Mouse (Mus musculus) intestine, embryonic 15.5 days (tissue): ENCODE measurements at regions not wholly inside any gene's neighbourhood (a gene's known extent, or its start where the extent isn't known, plus 50 kb on each side); places are given as distances from the start of the nearest gene placed in this dataset.

Experiments
- ATAC-seq: fragments of 200-750 bp; cut with Nextera tagmentation; 2 replicates; pipeline ENCODE4 v1.8.0; 2017; ENCODE audit warnings: moderate TSS enrichment, moderate library complexity
- H3K27ac ChIP-seq: fragments of 300-500 bp; sonication (generic); 2 replicates; pipeline ENCODE4 v1.5.1; 2015; ENCODE audit warnings: mild to moderate bottlenecking, inconsistent platforms
- H3K27me3 ChIP-seq: fragments of 300-500 bp; sonication (generic); replicated peaks from 2 replicates; pipeline ENCODE4 v1.6.1; 2015; ENCODE audit warnings: inconsistent platforms
- H3K36me3 ChIP-seq: fragments of 300-500 bp; sonication (generic); 2 replicates; pipeline ENCODE4 v1.6.1; 2015; ENCODE audit warnings: inconsistent platforms
- H3K4me1 ChIP-seq: fragments of 300-500 bp; sonication (generic); replicated peaks from 2 replicates; pipeline ENCODE4 v1.6.1; 2015; ENCODE audit warnings: inconsistent platforms
- H3K4me2 ChIP-seq: fragments of 300-500 bp; sonication (generic); replicated peaks from 2 replicates; pipeline ENCODE4 v1.6.1; 2015; ENCODE audit warnings: mild to moderate bottlenecking, inconsistent platforms
- H3K4me3 ChIP-seq: fragments of 300-500 bp; sonication (generic); replicated peaks from 2 replicates; pipeline ENCODE4 v1.5.1; 2015; ENCODE audit warnings: inconsistent platforms
- H3K9ac ChIP-seq: fragments of 300-500 bp; sonication (generic); 2 replicates; pipeline ENCODE4 v1.6.1; 2015; ENCODE audit warnings: inconsistent platforms
- H3K9me3 ChIP-seq: fragments of 300-500 bp; sonication (generic); 2 replicates; pipeline ENCODE4 v1.6.1; 2016; ENCODE audit warnings: inconsistent platforms
- WGBS: fragments of 180-500 bp; shearing (Covaris S2); methylation state at CpG from one replicate; pipeline ENCODE4 v1.1.7; 2015; 5-methylcytosine and 5-hydroxymethylcytosine counted together

DNA sequence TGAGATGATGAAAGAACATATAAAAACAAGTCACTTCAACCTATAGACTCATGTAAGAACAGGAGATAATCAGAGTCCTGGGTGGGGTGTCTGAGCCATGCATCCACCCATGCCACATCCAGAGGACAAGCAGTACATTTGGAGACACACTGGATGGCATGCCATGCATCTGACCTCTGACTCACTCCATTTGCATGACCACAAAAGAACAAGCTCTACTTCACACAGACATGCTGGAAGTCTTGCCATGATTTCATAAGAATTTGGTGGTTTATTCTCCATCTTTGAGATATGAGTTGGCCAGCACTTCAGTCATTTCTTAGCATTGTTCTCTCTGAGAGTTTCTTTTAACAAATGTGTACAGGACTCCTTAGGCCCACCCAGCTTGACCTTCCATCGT is 329.5 kb downstream of the Nr2f2 start:
- Histone ChIP-seq H3K9ac (no peak overlapping the region), H3K27me3 (no peaks in the 10 kb centered on the region), H3K4me1 (no peaks in the 10 kb centered on the region), H3K36me3 (no peaks in the 10 kb centered on the region), H3K27ac (no peak overlapping the region), H3K4me2 (no peak overlapping the region), H3K9me3 (no peaks in the 10 kb centered on the region), H3K4me3 (no peak overlapping the region)
- no peak for ATAC-seq
- WGBS, result 76% methylated on average over 1 of the region's 1 CpGs

DNA sequence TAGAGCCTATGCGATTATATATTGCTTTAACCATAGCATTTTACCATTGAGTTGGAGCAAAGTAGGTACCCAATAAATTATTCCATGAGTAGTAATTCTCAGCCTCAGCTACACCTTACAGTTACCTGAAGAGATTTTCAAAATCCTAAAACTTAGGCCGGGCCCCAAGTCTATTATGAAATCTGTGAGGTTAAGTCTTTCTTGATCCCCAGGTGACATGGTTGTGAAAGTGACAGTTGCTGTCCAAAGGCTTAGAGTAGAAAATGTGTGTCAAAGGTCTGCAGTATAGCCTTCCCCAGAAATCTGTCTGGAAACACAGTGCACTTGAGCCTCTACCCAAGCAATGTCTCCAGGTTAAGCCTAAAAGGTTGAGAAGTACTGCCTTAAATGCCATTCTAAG is 333.7 kb downstream of the Nr2f2 start:
- WGBS, result 86% methylated on average over 2 of the region's 2 CpGs
- no peaks in the 10 kb centered on the region for H3K4me1 ChIP-seq
- no peak for ATAC-seq
- no peak overlapping the region for H3K27ac ChIP-seq
- no peaks in the 10 kb centered on the region for H3K27me3 ChIP-seq
- no peaks in the 10 kb centered on the region for H3K9me3 ChIP-seq
- no peak overlapping the region for H3K4me3 ChIP-seq
- no peak overlapping the region for H3K4me2 ChIP-seq
- H3K36me3 ChIP-seq, result no peaks in the 10 kb centered on the region
- H3K9ac ChIP-seq, result no peak overlapping the region

DNA sequence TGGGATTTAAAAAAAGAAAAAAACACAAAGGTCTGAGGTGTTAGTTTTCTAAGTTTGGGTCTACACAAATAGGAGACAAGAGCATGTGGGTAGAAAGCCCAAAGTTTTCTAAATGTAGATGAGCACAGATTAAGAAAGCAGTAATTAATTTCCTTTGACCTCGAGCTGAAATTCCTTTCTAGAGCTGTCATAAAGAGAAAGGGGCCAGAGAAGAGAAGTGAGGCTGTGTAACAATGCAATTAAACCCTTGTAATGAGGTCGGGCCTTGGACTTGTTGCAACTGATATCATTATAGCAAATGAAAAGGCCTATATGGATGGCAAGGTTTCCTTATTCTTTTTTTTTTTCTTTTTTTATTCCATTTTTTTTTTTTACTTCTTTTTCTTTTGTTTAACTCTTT is 337.2 kb downstream of the Nr2f2 start:
- no peaks in the 10 kb centered on the region for H3K4me1 ChIP-seq
- no peak for ATAC-seq
- no peak overlapping the region for H3K4me3 ChIP-seq
- no peak overlapping the region for H3K4me2 ChIP-seq
- H3K27me3 ChIP-seq, result no peaks in the 10 kb centered on the region
- no peaks in the 10 kb centered on the region for H3K9me3 ChIP-seq
- no peak overlapping the region for H3K9ac ChIP-seq
- H3K36me3 ChIP-seq, result no peaks in the 10 kb centered on the region
- 61% methylated on average over 2 of the region's 2 CpGs for WGBS
- no peak overlapping the region for H3K27ac ChIP-seq

DNA sequence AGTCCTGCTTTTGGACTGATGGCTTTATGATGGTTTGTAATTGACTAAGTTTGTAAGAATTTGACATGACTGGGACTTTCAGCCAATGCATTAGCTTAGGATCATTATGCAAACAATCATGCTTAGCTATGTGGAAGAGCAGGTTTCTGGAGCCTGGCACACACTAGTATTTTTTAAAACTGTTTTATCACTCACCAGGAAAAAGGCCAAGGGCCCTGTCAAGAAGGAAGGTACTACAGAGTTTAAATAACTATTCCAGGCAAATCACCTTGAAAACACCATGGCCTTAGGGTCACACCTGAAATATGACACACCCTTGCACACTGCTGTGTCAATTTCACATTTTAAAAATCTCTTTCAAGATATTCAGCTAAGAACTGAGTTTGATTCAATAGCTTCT is 341.0 kb downstream of the Nr2f2 start:
- Histone ChIP-seq H3K9me3 (no peaks in the 10 kb centered on the region), H3K4me2 (no peak overlapping the region), H3K4me1 (no peaks in the 10 kb centered on the region), H3K4me3 (no peak overlapping the region), H3K9ac (no peak overlapping the region), H3K36me3 (no peaks in the 10 kb centered on the region), H3K27me3 (no peaks in the 10 kb centered on the region), H3K27ac (no peak overlapping the region)
- ATAC-seq, result no peak

DNA sequence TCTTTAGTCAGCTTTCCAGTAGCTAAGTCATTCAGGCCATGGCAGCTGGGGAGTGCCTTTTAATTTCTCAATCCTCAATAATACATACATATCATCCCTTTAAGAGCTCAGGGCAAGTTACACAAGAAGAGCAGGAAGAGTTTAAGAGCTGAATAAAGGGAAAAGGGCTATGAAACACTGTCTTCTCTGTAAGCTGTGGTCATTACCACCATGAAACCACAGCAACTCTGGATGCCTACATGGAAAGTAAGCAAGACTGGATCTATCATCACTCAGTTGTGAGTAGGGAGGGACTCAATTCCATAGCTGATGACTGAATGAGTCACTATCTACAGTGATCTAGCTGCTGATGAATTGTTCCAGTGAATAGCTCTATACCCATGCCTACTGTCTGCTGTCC is 349.9 kb downstream of the Nr2f2 start:
- Histone ChIP-seq H3K36me3 (no peaks in the 10 kb centered on the region), H3K9ac (no peak overlapping the region), H3K4me3 (no peak overlapping the region), H3K27me3 (no peaks in the 10 kb centered on the region), H3K4me2 (no peak overlapping the region), H3K9me3 (no peaks in the 10 kb centered on the region), H3K27ac (no peak overlapping the region), H3K4me1 (no peaks in the 10 kb centered on the region)
- no peak for ATAC-seq

DNA sequence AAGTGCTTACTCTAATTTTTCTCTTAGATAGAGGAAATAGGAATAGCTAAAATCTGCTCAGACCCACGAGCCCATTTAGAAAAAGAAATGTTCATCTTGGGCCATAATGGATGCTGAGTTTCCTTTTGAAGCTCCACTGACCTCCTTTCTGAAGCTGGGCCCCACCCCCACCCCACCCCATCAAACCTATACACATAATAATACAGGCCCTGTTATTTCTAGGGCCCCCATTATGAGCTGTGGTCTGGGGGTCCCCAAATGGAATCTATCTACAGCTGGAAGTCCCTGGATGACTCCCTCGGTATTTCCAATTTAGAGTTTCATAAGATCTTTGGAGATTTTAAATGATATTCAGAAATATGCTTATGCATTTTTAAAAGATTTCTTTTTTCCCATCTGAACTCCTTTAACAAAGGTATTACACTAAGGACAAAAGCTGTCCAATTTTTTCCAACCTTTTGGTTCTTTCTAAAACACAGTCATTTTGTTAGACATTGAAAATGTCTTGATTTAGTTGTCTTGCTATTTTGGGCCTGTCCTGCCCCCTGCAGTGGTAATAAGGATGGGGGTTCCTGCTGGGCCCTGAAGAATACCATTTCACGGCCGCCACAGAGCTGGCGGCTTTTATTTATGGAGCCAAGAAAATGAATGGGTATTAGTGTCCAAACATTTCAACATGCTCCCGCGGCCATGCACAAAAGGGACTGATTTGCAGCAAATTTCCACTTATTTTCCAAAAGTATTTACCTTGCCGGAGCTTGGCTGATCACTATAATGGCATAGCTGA is 363.1 kb downstream of the Nr2f2 start:
- Histone ChIP-seq H3K9me3 (no peaks in the 10 kb centered on the region), H3K4me3 (no peak overlapping the region), H3K27ac (no peak overlapping the region), H3K9ac (no peak overlapping the region), H3K4me1 (no peaks in the 10 kb centered on the region), H3K36me3 (no peaks in the 10 kb centered on the region), H3K4me2 (no peak overlapping the region), H3K27me3 (no peaks in the 10 kb centered on the region)
- 69% methylated on average over 8 of the region's 8 CpGs for WGBS
- ATAC-seq, result no peak

DNA sequence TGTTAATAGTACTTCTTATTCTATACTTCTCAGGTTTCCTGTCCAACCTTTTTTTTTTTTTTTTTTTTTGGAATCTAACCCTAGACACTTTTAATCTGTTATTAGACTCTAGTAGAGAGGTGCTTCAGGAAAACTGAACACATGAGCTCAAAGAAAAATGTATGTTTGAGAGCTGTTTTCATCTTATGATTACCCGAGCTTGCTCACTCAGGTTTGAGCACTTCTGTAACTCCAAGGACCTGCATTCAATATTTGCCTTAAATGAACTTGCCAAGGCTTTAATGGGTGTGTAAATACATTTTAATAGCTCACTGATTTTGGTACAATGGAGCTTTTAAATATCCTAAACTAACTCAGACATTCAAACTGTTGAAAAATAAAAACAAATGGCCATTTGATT is 367.8 kb downstream of the Nr2f2 start:
- H3K9ac ChIP-seq, result no peak overlapping the region
- no peaks in the 10 kb centered on the region for H3K27me3 ChIP-seq
- no peak overlapping the region for H3K4me3 ChIP-seq
- no peak for ATAC-seq
- H3K4me1 ChIP-seq, result no peaks in the 10 kb centered on the region
- no peaks in the 10 kb centered on the region for H3K36me3 ChIP-seq
- 49% methylated on average over 1 of the region's 1 CpGs for WGBS
- H3K9me3 ChIP-seq, result no peaks in the 10 kb centered on the region
- H3K27ac ChIP-seq, result no peak overlapping the region
- H3K4me2 ChIP-seq, result no peak overlapping the region

DNA sequence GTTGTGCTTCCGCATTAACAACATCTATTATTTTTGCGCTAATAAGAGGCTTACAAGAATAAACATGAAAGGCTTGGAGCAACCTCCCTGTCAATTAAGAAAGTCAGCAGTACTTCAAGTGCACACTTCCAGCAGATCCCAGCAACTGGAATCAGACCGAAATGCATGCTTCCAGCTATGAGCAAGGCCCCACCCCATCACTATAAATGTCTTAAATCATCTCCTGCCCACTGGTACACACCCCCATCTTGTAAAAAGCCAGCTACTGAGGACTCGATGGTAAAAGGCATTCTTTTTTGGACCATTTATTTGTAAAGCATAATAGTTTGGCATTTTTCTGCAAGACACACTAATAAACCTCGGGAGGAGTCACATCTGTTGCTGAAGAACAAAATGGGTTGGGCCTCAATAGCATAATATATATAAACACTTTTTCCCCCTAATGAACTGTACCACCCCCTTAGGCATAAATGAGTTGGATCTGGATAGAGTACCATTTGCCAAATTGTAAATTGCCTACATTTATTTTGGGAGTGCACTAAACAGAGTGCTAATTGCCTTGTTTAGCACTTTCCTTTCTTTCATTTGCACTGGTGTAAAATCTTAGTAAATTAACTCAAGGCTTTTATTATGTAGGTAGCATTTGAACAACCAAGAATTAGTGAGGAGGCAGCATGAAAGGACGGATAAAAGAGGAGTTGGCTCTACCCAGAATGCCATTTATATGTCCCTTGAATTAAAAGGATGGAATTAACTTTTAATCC is 371.8 kb downstream of the Nr2f2 start:
- no peak for ATAC-seq
- H3K4me3 ChIP-seq, result no peak overlapping the region
- H3K9me3 ChIP-seq, result no peaks in the 10 kb centered on the region
- no peaks in the 10 kb centered on the region for H3K4me1 ChIP-seq
- H3K27ac ChIP-seq, result no peak overlapping the region
- no peaks in the 10 kb centered on the region for H3K27me3 ChIP-seq
- H3K36me3 ChIP-seq, result no peaks in the 10 kb centered on the region
- no peak overlapping the region for H3K4me2 ChIP-seq
- 63% methylated on average over 6 of the region's 6 CpGs for WGBS
- H3K9ac ChIP-seq, result no peak overlapping the region

DNA sequence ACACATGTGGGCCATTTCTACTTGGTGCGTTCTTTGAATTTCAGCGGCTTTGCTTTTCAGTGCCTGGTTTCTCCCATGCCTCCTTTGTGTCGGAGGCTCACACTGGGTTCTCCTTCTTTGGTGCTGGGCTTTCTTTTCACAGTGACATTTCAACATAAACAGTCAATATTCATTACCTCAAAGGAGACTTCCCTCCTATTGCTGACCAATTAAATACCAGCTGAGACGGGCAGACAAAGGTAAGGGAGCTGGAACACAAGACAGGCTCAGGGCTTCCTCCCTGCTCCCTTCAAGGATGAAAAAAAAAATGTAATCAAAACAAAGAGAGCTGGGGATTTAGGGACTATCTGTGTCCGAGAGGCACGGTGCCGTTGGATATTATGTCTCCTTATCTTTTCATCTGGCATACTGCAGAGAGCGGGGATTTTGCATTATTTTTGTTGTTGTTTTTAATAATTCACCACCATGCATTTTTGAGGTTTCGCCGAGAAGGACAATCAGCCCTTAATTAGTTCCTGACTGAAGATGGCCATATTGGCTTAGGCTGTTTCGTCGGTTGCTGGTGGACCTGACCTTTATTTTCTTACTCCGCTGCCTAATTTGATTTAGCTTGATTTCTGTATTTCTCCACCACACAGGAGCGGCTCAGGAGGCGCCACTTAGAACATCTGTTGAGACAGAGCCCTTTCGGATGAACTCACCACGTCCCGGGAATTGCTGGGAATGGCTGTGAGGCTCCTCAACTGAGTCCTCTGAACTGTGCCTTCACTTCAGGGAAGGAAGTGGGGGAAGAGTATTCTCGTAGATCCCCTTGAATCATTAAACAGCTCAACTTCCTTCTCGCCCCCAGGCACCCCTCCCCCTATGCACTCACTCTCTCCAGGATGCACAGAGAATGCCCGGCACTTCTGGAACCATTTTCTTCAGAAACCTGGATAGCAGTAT is 373.9 kb downstream of the Nr2f2 start:
- Histone ChIP-seq H3K27ac (no peak overlapping the region), H3K36me3 (no peaks in the 10 kb centered on the region), H3K4me2 (peak overlapping the region; percentile 46), H3K9ac (no peak overlapping the region), H3K4me1 (no peaks in the 10 kb centered on the region), H3K27me3 (no peaks in the 10 kb centered on the region), H3K9me3 (no peaks in the 10 kb centered on the region), H3K4me3 (peak overlapping the region; percentile 15)
- no peak for ATAC-seq
- WGBS, result 12% methylated on average over 21 of the region's 21 CpGs

DNA sequence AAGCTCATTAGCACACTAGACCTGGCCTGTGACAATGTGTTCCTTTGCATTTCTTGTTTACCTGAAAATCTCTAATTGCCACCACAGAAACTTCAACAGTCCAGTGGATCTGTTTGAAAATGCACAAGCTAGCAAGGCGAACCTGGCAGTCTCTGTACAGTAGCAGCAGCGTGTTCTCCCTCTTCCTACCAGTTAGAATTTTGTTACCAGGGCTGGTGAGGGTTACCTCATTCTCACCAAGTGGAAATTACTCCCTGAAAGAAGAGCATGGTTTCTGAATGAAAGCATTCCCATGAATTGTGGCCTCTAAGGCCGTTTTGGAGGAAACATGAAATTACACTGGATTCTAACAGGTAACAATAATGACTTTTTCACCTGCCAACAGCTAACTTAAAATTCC is 374.6 kb downstream of the Nr2f2 start:
- no peaks in the 10 kb centered on the region for H3K9me3 ChIP-seq
- ATAC-seq, result no peak
- WGBS, result 34% methylated on average over 3 of the region's 3 CpGs
- no peaks in the 10 kb centered on the region for H3K36me3 ChIP-seq
- no peak overlapping the region for H3K4me3 ChIP-seq
- H3K27me3 ChIP-seq, result no peaks in the 10 kb centered on the region
- H3K27ac ChIP-seq, result no peak overlapping the region
- H3K4me1 ChIP-seq, result no peaks in the 10 kb centered on the region
- H3K9ac ChIP-seq, result no peak overlapping the region
- peak overlapping the region; percentile 46; the same call in 1 of the 2 replicates for H3K4me2 ChIP-seq

DNA sequence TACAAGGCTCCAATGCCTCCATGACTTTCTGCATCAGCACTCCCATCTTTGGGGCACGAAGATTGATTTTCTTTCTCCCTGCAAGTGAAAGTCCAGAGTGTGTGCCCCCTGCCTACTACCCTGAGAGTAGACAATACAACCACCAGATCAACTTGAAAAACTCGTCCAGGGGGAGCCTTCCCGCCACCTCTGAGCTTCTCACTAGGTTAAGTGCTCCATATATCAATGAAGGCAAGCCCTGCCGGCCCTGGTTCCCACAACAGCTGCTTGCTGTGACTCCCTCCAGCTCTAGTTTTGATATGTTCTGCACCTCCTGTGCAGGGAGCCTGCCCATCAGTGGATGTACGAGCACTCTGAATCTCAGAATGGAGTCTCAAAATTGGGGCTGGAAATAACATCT is 377.8 kb downstream of the Nr2f2 start:
- no peak overlapping the region for H3K9ac ChIP-seq
- H3K4me1 ChIP-seq, result no peaks in the 10 kb centered on the region
- H3K9me3 ChIP-seq, result no peaks in the 10 kb centered on the region
- H3K4me2 ChIP-seq, result no peak overlapping the region
- WGBS, result 26% methylated on average over 5 of the region's 5 CpGs
- no peaks in the 10 kb centered on the region for H3K27me3 ChIP-seq
- no peaks in the 10 kb centered on the region for H3K36me3 ChIP-seq
- ATAC-seq, result no peak
- H3K4me3 ChIP-seq, result no peak overlapping the region
- no peak overlapping the region for H3K27ac ChIP-seq

DNA sequence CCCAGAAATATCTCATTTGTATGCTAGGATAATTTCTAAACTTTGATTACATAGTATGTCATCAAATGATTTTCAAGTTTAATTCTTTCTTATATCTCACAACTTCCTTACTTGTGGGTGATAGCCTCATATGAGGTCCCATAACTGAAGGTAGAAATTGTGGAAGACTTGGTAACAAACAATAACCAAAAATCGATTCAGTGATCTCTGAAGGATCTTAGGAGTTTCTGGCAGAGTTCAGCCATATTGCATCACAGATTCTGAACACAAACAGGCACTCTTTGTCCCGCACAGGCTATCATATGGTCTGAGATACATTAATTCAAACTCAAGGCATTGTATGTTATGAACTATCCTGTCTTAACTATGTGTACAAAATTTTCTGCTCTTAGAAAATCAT is 385.2 kb downstream of the Nr2f2 start:
- Histone ChIP-seq H3K4me3 (no peak overlapping the region), H3K36me3 (no peaks in the 10 kb centered on the region), H3K27me3 (no peaks in the 10 kb centered on the region), H3K27ac (no peak overlapping the region), H3K9ac (no peak overlapping the region), H3K4me1 (no peaks in the 10 kb centered on the region), H3K4me2 (no peak overlapping the region), H3K9me3 (no peaks in the 10 kb centered on the region)
- ATAC-seq, result no peak
- WGBS, result 73% methylated on average over 2 of the region's 2 CpGs
